Mouse (Mus musculus): ENCODE data around the gene Cd180. TPM values are rescaled to one million over a fixed set of nuclear protein-coding genes. Genes with fewer than 3 reads are reported as not detected.
"Not testable (repeated sequence)": the region's sequence is repeated elsewhere in the genome, so short reads cannot be mapped to it uniquely, and the experiment has no call there.

The Cd180 gene
- polyA plus RNA-seq, 1 experiment from 2014 or later, result 726 TPM

DNA sequence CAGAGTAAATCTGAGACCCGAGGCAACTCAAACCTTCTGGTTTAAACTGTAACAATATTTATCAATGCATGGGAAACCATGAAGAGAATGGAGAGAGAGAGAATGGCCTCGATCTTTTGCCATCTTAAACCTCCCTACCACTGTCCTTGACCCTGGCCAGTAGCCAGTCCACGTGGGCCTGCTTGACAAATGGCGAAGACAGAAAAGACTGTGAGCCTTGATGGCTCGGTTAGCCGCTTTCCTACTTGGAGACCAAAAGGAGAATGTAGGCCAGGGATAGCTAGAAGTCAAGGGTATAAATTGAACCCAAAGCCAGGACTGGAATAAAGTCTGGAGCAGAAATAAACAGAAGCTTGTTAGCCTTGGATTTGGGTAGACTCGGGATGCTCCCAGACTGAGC, 796 bp downstream of the Cd180 start:
- Histone ChIP-seq H3K27ac (peak overlapping the region; percentile 100), H3K79me2 (ENCODE audit: inconsistent target) (peaks cover 85% of the 10 kb centered on the region)
- 60% methylated on average over 7 of the region's 7 CpGs for WGBS (ENCODE audit: missing documents)

DNA sequence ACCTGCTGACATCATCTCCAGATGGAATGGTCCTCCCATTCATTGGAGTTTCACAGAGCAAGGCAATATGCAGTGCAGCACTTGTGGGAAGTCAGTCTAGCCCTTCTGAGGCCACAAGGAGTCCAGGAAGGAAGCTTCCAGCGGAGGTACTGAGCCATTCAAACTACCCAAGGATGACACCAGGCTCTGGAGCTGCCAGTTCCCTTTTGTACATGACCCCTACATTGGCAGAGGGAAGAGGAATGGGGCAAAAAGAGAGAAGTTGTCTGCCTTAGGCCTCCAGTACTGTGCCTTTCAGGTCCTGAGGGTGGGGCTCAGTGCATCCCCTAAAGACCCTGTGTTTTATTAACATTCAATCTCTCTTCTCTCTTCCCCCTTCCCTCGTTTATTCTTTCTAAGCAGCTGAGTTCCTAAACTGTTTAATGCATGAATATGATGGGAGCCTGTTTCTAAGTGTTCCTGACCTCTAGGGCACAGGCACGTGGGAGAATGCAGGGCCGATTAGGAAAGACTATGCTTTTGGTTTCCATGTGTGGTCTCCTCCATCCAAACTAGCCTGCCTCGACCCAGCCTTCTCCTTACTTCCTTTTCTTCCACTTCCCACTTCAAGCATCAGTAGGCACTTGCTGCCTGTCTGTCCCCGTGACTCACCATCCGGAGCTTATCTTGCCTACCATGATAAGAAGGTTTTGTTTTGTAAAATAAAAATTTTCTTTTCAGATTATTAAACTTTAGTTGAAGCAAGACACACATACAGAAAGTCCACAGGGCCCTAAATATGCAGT, 2.0 kb downstream of the Cd180 start:
- H3K79me2 ChIP-seq (ENCODE audit: inconsistent target), result peaks cover 94% of the 10 kb centered on the region
- peak overlapping the region; percentile 82 for H3K4me3 ChIP-seq (ENCODE audit: inconsistent target)
- H3K36me3 ChIP-seq (ENCODE audit: inconsistent target), result no peaks in the 10 kb centered on the region
- 1% methylated on average over 7 of the region's 7 CpGs for WGBS (ENCODE audit: missing documents)
- H3K27ac ChIP-seq, result peak overlapping the region; percentile 100

More for the DNA sequence above, 796 bp downstream of the Cd180 start:
- Histone ChIP-seq H3K4me3 (ENCODE audit: inconsistent target) (peak overlapping the region; percentile 82), H3K36me3 (ENCODE audit: inconsistent target) (no peaks in the 10 kb centered on the region)

DNA sequence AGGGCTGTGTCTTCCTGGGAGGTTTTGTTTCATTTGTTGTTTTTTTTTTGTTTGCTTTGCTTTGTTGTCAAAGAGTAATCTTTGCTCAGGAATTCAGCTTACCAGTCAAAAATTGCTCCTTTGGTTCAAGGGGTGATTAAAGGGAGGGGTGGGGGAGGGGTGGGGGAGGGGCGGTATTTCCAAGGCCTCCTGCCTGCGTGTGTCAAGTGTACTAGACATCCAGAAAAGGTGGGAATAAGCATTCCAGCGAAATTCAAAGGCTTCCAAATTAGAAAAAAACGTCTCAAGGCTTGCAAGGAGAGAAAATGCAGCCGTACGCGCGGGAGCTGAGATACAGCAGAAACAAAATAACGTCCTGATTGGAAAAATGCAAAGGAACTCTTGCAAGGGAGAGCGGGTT, 5.0 kb downstream of the Cd180 start:
- Histone ChIP-seq H3K27ac (peak overlapping the region; percentile 100), H3K36me3 (ENCODE audit: inconsistent target) (peaks cover 21% of the 10 kb centered on the region), H3K4me3 (ENCODE audit: inconsistent target) (peak overlapping the region; percentile 24), H3K79me2 (ENCODE audit: inconsistent target) (peaks cover 100% of the 10 kb centered on the region)
- 23% methylated on average over 9 of the region's 10 CpGs for WGBS (ENCODE audit: missing documents)

DNA sequence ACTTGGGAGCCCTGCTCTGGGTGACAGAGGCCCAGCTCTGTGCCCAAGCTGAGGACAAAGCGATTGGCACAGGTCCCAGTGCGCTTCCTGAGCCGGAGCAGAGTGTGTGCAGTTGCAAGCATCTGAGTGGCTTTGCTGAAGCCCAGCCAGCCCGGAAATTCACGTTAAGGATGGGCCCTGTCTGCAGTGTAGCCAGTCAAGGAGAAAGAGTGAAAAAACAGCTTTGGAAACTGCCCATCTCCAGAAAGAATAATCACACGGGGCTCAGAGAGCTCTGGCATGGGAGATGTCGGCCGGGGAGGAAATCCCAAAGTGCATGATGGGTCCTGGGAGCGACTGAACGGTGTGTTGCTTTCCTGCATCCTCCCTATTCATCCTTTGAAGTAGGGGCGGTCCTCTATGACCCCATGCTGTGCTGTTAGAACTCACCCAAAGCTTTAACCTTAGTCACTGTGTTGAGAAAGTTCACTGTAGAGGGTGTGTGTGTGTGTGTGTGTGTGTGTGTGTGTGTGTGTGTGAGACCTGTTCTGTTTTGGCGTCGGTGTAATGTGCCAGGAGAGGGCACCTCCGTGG, 5.5 kb downstream of the Cd180 start:
- peaks cover 26% of the 10 kb centered on the region for H3K36me3 ChIP-seq (ENCODE audit: inconsistent target)
- peak overlapping the region; percentile 24 for H3K4me3 ChIP-seq (ENCODE audit: inconsistent target)
- 31% methylated on average over 13 of the region's 14 CpGs for WGBS (ENCODE audit: missing documents)
- H3K79me2 ChIP-seq (ENCODE audit: inconsistent target), result peaks cover 100% of the 10 kb centered on the region
- peak overlapping the region; percentile 100 for H3K27ac ChIP-seq

- H3K4me3 ChIP-seq (ENCODE audit: inconsistent target), result no peak overlapping the region
- H3K36me3 ChIP-seq (ENCODE audit: inconsistent target), result peaks cover 38% of the 10 kb centered on the region
- 17% methylated on average over 5 of the region's 5 CpGs for WGBS (ENCODE audit: missing documents)
- peak overlapping the region; percentile 100 for H3K27ac ChIP-seq
- H3K79me2 ChIP-seq (ENCODE audit: inconsistent target), result peaks cover 100% of the 10 kb centered on the region
Measured at GRCm38 (mm10) chr13:102700176-102700575, 6.8 kb downstream of the Cd180 start.

GRCm38 (mm10) chr13:102700744-102701143, 7.4 kb downstream of the Cd180 start:
- Histone ChIP-seq H3K4me3 (ENCODE audit: inconsistent target) (no peak overlapping the region), H3K79me2 (ENCODE audit: inconsistent target) (peaks cover 100% of the 10 kb centered on the region), H3K27ac (peak overlapping the region; percentile 100), H3K36me3 (ENCODE audit: inconsistent target) (peaks cover 44% of the 10 kb centered on the region)
- WGBS (ENCODE audit: missing documents), result 57% methylated on average over 3 of the region's 3 CpGs

- WGBS (ENCODE audit: missing documents), result 46% methylated on average over 1 of the region's 1 CpGs
- no peak overlapping the region for H3K4me3 ChIP-seq (ENCODE audit: inconsistent target)
- peaks cover 16% of the 10 kb centered on the region for H3K36me3 ChIP-seq (ENCODE audit: inconsistent target)
- H3K79me2 ChIP-seq (ENCODE audit: inconsistent target), result peaks cover 93% of the 10 kb centered on the region
- no peak overlapping the region for H3K27ac ChIP-seq
Measured at GRCm38 (mm10) chr13:102716973-102717372, 23.6 kb downstream of the Cd180 start.

DNA sequence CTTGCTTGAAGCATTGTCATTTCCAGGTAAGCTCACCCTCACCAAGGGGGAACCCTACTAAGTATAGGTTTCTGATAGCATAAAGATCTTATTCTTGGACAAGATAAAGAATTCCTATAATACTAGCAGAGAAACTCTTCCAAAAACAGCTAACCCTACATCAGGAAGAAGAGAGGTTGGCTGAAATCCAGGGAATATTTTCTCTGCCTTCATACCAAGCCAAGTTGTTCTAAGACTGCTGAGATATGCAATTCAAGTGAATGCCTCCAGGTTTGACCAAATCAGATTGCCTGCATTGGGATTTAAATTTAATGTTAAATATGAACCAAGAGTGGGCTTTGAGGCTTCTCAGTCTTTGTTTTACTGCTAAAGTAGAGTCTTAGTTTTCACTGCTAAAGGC, 32.1 kb downstream of the Cd180 start:
- Histone ChIP-seq H3K27ac (no peak overlapping the region), H3K79me2 (ENCODE audit: inconsistent target) (peaks cover 98% of the 10 kb centered on the region), H3K4me3 (ENCODE audit: inconsistent target) (no peak overlapping the region), H3K36me3 (ENCODE audit: inconsistent target) (no peaks in the 10 kb centered on the region)

DNA sequence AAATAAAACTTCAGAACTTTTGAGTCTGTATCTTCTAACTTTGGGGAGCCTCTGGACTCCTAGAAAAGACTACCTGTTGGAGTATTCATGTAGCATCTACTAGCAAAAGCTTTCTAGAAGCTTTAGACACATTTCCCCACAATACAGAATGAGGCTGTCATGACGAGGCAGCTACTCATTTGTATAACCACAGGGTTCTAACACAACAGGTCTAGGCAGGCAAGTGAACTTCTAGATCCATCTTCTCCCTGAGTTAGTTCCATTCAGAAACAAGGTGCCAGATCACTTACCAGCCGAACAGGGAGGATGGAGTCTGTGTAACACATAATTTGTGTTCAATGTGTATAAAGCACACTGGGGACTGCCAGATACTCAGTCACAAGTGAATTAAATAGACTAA, 32.5 kb downstream of the Cd180 start:
- 86% methylated on average over 2 of the region's 2 CpGs for WGBS (ENCODE audit: missing documents)

DNA sequence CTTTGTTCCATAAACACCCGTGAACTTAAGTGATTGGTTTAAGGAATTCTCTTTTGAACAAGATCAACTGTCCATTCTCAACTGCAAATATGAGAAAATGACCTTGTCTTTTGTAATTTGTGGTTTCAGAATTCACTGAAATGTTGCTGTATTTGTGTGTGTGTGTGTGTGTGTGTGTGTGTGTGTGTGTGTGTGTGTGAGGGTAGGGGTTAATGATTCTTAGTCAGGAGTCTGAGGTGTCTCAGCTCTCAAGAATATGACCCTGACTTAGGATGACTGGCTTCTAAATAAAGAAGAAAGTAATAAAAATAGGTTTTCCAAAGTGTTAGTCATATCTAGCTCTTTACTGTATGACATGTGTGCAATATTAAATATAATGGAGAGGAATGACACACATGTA, 33.5 kb downstream of the Cd180 start:
- Histone ChIP-seq H3K36me3 (ENCODE audit: inconsistent target) (peaks cover 6% of the 10 kb centered on the region; the same call in 1 of the 2 replicates), H3K79me2 (ENCODE audit: inconsistent target) (peaks cover 95% of the 10 kb centered on the region), H3K27ac (no peak overlapping the region), H3K4me3 (ENCODE audit: inconsistent target) (no peak overlapping the region)
- 87% methylated on average over 1 of the region's 1 CpGs for WGBS (ENCODE audit: missing documents)

More for the DNA sequence above, 32.5 kb downstream of the Cd180 start:
- Histone ChIP-seq H3K36me3 (ENCODE audit: inconsistent target) (0 out of 2 replicates have a peak, but pooled peaks cover 2% of the 10 kb centered on the region), H3K27ac (no peak overlapping the region), H3K79me2 (ENCODE audit: inconsistent target) (peaks cover 97% of the 10 kb centered on the region), H3K4me3 (ENCODE audit: inconsistent target) (no peak overlapping the region)

- no peak overlapping the region for H3K4me3 ChIP-seq (ENCODE audit: inconsistent target)
- H3K27ac ChIP-seq, result no peak overlapping the region
- H3K36me3 ChIP-seq (ENCODE audit: inconsistent target), result peaks cover 10% of the 10 kb centered on the region; the same call in 1 of the 2 replicates
- 80% methylated on average over 3 of the region's 3 CpGs for WGBS (ENCODE audit: missing documents)
- H3K79me2 ChIP-seq (ENCODE audit: inconsistent target), result peaks cover 95% of the 10 kb centered on the region
Measured at GRCm38 (mm10) chr13:102728035-102728434, 34.7 kb downstream of the Cd180 start.

DNA sequence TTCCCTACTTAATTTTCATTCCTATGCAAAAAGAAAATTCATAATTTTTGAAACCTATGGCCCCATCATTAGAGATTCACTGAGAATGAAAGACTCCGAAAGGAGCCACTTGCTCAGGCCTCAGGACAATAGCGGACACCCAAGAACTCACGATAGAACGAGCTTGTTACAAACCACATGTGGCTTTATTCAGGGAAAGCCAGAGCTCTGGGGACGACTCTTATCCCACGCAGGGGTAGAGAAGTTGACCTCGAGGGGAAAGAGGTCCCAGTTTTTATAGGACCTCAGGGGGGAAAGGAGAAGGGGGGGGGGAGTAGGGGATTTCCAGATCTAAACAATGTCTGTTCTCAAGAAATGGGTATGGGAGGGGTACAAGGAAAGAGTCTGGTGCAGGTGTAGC, 35.6 kb downstream of the Cd180 start:
- not testable (repeated sequence) for H3K4me3 ChIP-seq (ENCODE audit: inconsistent target); H3K27ac ChIP-seq; H3K36me3 ChIP-seq (ENCODE audit: inconsistent target)
- WGBS (ENCODE audit: missing documents), result 96% methylated on average over 3 of the region's 7 CpGs
- H3K79me2 ChIP-seq (ENCODE audit: inconsistent target), result peaks cover 95% of the 10 kb centered on the region

DNA sequence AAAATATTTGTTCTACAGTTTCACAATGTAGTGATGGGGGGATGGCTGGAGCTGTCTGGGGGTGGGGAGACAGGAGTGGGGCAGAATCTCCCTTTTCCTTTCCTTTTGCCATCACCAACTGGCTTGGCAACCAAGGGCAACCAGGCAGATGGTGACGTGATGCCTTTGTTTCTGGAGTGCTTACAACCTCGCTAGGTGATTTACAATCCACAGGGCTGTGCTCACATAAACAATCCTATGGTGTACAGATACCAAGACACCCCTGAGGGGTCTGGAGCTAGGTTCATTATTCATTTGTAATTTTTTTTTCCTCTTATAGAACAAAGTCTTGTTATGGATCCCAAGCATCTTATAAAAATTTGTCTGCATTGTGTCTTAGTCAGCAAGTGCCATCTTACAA, 39.7 kb downstream of the Cd180 start:
- no peak overlapping the region for H3K27ac ChIP-seq
- peaks cover 95% of the 10 kb centered on the region for H3K79me2 ChIP-seq (ENCODE audit: inconsistent target)
- 100% methylated on average over 2 of the region's 2 CpGs for WGBS (ENCODE audit: missing documents)
- H3K36me3 ChIP-seq (ENCODE audit: inconsistent target), result peaks cover 25% of the 10 kb centered on the region; the same call in 1 of the 2 replicates
- no peak overlapping the region for H3K4me3 ChIP-seq (ENCODE audit: inconsistent target)

DNA sequence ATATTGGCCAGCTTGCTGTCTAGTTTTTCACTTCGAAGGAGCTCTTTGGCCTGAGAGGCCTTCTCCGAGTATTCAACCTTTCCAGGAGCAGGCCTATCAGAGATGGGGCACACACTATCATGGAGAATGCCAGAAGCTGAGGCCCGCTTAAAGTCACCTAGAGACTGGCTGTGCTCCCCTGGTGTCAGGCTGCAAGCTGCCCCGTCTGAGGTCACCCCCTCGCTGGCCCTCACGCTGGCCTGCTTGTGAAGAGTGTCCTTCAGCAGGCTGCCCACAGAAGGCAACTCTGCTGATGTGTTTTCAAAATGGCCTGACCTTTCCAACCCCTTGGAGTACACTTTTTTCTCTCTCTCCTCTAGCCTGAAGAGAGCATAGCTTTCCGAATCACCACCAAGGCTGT, 44.5 kb downstream of the Cd180 start:
- Histone ChIP-seq H3K36me3 (ENCODE audit: inconsistent target) (peaks cover 56% of the 10 kb centered on the region), H3K4me3 (ENCODE audit: inconsistent target) (no peak overlapping the region), H3K27ac (no peak overlapping the region), H3K79me2 (ENCODE audit: inconsistent target) (peaks cover 61% of the 10 kb centered on the region)
- 95% methylated on average over 7 of the region's 7 CpGs for WGBS (ENCODE audit: missing documents)

- H3K27ac ChIP-seq, result no peak overlapping the region
- WGBS (ENCODE audit: missing documents), result 97% methylated on average over 13 of the region's 13 CpGs
- H3K79me2 ChIP-seq (ENCODE audit: inconsistent target), result peaks cover 40% of the 10 kb centered on the region
- peaks cover 56% of the 10 kb centered on the region for H3K36me3 ChIP-seq (ENCODE audit: inconsistent target)
- no peak overlapping the region for H3K4me3 ChIP-seq (ENCODE audit: inconsistent target)
Measured at GRCm38 (mm10) chr13:102739720-102740535, 46.6 kb downstream of the Cd180 start.

Measured in macrophage (primary cell).